Mouse (Mus musculus): ENCODE results near the gene F11r.

Gene F11r

DNA sequence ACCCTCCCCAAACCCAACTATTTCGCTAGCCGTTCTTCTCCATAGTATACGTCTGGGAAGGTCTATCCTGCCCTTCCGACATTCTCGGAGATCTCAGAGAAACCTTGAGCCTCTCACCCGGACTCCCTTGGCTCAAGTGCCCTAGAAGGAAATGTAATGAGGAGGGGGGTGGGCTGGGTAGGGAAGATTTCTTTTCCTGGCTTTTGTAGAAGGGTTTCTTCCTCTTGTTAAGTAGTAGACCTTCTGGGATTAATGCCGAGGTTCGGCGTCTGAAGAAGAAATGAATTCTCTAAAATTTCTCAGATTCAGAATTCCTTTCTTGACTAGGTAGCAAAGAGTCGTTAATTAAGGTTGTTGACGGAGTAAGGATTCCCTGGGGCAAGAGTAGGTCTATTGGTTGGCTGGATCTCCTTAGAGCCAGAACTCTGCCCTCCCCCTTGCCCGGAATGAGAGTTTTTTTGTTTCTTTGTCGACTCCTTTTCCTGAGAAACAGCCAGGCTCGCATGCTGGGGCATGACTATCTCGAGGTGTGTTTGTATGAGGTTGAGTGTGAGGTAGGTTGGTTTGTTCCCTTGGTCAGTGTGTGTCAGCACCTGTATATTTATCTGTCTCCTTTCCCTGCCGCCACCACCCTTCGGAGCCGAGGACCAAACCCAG lies 807 bp downstream of the F11r start:
- no peak for DNase-seq (ENCODE audit: low spot score)

DNA sequence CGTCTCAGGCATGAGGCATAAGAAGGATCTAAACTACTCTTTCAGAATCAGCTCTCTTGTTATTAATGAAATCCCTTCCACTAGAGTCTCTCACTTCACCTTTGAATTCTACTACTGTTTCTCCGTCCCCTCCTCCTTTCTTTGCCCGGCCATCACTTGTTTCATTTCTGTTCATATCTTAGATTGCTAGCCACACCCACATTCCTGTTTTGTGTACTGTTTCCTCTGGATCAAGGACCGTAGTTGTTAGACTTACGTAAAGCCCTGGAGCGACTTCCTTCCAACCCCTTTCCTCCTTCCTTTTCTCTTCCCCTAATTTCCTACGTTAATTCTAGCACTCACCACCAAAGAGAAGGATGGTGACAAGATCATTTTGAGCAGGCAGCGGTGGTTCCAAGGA lies 1.7 kb downstream of the F11r start:
- DNase-seq (ENCODE audit: low spot score): no peak

DNA sequence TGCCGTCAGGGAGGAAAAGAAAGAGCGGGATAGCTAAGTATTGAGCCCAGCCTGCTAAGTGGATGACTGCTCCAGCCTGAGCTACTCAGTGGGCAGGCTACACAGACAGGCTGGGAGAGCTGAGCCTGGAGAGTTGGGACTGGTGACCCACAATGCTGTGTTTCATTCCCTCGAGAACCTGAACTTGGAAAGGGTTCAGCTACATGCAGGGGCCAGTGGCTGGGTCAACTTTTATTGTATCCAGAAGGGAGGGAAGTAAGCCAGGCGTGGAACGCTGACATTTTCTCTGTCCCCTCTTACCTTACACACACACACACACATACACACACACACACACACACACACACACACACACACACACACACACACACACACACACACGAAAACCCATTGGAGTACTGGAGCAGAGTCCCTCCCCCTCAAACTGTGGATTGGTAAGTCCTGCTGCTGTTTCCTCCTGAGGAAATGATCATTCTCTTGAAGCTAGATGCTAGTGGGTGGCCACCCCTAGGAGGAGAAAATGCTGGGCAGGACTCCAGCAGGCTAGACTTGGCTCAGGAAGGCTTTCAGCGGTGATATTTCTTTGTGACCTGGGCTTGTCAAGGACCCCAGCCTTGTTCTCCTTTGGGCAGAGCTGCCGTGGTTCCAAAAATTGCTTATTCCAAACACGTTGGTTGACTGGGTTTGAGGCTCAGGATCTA lies 2.8 kb downstream of the F11r start:
- DNase-seq (ENCODE audit: low spot score): peak; percentile 54

DNA sequence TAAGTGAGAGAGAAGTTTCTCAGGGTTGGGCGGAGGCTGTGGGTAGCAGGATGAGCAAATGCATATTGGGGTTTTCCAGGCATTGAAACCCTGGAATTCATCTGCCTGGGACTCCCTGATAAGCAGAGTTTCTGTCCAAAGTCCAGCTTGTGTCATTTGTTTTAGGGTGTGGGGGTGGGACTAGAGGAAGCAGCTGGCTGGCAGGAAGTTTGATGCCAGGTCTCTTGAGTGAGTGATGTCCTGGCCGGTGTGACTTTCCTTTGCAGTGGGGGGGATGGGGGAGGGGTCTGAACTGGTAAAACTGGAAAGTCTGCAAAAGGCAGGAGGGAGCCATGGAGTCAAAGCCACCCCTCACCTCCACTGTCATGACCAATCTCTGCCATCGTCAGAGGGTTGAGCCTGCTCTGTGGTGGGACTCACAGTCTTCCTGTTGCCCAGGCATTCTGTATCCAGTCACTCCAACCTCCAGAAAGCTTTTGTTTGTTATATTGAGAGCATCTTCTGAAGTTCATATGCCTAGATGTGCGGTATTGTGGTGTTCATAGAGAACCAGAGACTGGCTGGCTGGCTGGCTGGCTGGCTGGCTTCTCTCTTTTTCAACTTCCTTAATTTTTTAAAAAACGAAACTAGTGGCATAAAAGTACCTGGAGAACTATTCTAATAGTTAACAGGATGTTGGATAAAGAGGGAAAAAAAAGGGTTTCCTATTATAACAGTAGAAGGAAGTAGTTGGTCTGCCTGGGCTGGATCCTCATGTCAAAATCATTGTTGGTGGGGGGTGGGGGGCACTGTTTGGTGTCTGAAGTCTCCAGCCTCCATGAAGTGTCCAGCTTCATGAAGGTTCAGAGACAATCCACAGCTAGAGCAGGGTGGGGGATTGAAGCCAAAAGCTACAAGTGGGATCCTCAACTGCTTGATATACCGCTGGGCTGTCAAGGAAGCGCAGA lies 4.4 kb downstream of the F11r start:
- DNase-seq (ENCODE audit: low spot score): no peak

DNA sequence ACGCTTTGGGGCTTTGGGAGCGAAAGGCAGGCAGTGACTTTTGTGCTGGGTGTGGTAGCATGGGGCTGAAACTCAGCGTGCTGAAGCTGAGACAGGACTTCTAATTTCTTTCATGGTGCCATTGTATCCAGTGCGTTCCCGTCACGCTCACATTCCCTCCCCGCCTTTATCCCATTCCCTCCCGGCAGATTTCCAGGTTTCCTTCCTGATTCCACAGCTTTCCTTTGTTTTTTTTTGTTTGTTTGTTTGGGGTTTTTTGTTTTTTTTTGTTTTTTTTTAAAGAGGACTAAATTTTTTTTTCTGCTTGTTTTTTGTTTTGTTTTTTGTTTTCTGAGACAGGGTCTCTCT lies 5.1 kb downstream of the F11r start:
- DNase-seq (ENCODE audit: low spot score): no peak

DNA sequence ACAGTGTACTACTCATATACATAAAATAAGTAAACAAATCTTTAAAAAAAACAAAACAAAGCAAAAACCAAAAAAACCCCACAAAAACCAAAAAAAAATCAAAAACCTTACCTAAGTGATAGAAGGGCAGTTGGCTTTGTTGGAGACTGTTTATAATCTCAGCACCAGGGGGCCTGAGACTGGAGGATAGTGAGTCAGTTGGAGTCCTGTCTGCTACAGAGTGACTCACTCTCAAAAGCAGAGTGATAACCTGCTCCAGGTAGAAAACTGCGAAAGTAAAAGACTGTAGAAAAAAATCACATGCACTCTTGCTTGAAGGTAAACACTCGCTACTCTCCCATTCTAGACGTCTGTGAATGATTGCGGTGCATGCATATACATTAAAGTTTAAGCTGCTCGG lies 7.7 kb downstream of the F11r start:
- no peak for DNase-seq (ENCODE audit: low spot score)

DNA sequence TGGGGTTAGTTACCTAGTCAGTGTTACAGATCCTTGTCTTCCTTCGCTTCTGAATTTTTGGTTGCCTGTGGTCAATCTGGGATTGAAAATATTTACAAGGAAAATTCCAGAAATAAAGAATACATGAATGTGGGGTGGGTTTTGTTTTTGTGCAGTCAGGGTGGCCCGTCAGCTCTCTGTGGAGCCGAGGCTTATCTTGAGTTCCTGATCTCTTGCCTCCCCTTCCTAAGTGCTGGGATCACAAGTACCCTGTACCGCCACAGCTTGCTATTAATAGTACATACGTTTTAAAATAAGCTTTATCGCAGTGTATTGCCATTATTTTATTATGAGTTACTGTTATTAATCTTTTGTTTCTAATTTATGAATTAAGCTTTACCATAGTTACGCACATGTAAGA lies 9.5 kb downstream of the F11r start:
- DNase-seq (ENCODE audit: low spot score): no peak

DNA sequence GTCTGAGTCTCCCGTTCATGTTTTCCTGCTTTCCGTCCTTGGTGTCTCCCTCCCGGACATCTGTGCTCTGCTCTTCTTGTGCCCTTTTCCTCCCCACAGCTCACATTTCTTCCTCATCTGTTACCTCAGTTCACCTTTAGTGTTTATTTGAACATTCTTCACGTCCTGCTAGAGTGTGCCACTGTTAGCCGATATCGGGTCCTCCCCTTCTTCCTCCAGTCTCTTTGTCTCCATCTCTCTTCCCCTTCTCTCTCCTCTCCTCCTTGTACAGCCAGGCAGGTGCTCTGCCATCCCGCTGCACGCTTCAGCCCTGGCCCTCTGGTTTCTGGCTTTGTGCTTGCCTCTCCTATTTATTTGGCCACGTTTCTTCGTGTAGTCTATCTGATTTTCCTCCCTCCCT lies 10.4 kb downstream of the F11r start:
- no peak for DNase-seq (ENCODE audit: low spot score)

DNA sequence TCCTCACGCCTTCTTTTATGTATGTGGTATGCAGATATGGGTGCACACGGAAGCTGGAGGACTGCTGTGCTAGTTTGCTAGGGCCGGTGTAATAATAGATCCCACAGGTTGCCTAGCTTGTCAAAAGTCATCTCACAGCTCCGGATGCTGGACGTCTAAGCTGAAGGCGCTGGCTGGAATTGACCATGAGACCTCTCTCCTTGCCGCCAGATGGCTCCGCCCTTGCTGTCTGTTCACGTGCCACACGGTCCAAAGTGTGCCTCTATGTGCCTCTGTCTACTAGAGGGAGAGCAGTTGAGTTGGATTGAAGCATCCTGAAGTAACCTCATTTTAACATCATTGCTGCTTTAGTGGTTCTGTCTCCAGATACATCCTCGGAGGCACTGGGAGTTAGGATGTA lies 12.7 kb downstream of the F11r start:
- DNase-seq (ENCODE audit: low spot score): no peak

DNA sequence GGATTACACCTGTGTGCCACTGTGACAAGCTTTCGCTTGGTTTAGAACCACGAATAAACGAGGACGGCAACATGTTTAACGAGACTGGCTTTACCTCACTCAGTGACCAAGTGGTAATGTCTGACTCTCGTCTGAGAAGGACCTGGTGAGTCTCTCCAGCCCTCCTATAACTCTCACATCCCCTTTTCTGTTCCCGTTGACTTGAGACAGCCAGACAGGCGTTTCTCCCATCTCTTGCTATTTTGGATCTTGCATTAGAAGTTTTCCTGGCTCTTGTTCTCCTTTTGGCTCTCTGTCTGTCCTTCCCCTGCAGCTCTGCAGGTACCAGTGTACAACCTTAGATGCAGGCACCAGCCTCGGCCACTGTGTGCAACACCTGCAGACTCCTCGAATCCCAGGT lies 13.7 kb downstream of the F11r start:
- no peak for DNase-seq (ENCODE audit: low spot score)

DNA sequence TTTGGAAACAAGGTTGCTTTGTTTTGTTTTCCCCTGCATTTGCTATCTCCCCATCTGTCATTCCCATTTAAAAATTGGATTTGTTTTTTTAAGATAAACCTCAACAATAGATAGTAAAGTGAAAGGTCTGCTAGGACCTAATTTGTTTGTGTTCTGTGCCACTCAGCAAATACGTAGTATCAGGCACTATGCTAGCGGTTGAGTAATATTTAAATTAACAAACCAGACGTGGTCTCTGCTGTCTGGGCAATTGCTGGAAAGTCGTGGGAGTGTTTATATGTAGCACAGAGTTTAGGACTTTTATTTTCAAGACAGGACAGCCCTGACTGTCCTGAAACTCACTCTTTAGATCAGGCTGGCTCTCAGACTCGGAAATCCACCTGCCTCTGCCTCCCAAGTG lies 15.2 kb downstream of the F11r start:
- no peak for DNase-seq (ENCODE audit: low spot score)

DNA sequence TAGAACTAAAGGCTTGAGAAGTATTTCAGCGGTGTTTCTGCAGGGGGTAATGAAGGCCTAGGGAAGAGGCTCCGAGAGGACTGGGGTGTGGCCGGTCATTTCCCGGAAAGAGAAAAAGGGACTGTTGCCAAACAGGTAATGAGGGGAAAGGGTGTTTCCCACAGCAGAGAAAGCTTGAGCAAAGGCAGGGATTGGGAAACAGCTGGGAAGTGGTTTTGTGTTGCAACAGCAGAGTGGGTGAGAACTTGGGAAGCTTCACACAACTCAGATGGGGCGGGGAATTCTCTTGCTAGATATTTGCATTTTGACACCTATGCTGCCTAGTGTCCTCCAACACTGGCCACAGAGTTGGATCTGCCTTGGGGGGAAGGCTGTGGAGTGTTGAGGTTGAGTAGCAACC lies 15.6 kb downstream of the F11r start:
- DNase-seq (ENCODE audit: low spot score): no peak

DNA sequence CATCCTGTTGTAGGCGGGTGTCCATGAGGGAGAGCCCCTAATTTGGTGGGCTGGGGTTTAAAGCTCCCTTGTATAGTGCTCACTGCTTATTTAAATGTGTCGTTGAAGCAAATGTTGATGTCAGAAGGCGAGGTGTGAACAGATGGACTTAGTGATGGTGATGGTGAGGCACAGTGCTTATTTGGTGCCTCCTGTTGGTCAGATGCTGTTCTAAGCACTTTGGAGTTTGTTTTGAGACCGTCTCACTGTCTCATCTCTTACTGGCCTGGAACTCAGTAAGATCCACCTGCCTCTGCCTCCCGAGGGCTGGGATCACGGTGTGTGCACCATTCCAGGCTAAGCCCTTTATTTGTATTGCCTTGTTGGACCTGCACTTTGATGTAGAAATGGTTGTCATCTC lies 17.6 kb downstream of the F11r start:
- DNase-seq (ENCODE audit: low spot score): no peak

DNA sequence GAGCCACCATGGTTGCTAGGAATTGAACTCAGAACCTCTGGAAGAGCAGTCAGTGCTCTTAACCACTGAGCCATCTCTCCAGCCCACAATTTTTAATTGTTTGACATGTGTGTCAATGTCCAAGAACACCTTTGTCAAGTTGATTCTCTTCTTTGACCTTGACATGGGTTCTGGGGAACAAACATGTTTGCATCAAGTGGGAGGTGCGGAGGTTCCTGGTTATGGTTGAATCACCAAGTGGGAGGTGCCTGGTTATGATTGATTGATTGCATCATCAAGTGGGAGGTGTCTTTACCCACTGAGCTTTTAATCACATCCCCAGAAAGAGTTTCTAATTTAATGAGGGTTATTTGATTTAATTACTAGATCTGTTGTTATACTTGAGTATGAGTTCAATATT lies 20.2 kb downstream of the F11r start:
- no peak for DNase-seq (ENCODE audit: low spot score)

DNA sequence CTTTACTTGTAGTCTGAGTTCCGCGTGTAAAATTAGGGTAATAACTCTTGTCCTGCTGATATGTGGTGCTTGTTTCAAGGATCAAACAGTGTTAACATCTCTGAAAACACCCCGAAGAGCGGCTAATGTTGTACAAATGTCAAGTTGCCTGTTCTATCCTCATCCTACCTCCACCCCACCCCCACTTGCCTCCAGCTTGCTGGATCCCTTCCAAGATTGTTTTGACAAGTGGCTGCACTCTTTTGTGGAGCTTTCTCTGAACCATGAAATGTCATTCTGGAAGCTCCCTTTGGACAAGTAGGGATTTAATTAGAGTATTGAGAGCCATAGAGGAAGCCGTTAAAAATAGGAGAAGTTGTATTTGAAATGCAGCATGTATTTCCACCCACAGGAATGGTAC lies 22.5 kb downstream of the F11r start:
- no peak for DNase-seq (ENCODE audit: low spot score)

DNA sequence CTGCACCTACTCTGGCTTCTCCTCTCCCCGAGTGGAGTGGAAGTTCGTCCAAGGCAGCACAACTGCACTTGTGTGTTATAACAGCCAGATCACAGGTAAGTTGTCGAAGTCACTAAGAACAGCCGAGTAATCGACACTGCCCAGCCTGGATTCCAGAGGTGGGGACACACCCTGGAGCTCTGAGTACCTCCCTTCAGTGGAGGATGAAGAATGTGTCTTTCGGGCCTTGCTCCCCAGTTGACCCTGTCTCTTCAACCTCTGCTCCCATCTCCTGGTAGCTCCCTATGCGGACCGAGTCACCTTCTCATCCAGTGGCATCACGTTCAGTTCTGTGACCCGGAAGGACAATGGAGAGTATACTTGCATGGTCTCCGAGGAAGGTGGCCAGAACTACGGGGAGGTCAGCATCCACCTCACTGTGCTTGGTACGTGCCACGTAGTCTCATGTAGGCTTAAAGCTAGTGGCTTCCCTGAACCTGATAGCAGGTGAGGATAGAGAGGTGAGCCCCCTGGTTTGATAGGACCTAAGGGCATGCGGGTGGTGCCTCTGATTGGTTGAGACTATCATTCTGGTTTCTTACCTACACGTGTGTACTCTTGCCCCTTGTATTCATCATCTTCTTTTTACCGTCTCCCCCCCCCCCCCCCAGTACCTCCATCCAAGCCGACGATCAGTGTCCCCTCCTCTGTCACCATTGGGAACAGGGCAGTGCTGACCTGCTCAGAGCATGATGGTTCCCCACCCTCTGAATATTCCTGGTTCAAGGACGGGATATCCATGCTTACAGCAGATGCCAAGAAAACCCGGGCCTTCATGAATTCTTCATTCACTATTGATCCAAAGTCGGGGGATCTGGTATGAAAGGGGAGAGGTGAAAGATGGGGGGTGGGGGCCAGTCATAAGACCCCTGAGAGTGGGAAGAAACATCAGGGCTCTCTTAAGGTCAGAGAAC lies 23.5 kb downstream of the F11r start:
- DNase-seq (ENCODE audit: low spot score): no peak

DNA sequence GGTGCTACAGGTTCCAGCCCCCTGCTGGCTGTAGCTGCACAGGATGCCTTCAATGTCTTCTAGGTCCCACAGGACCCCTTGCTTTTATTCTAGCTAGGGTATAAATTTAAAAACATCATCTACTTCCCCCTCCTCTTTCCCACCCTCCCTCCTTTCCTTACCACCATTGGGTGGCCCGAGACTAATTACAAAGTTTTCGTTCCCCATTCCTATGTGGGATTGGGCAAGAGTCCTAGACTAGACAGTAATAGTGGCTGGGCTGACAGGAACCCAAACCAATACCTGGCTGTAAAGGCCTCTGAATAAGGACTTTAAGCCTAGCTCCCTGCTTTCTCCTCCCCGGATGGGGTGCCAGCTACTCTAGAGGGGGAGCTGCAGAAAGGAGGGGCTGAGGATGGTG lies 25.8 kb downstream of the F11r start:
- DNase-seq (ENCODE audit: low spot score): no peak

DNA sequence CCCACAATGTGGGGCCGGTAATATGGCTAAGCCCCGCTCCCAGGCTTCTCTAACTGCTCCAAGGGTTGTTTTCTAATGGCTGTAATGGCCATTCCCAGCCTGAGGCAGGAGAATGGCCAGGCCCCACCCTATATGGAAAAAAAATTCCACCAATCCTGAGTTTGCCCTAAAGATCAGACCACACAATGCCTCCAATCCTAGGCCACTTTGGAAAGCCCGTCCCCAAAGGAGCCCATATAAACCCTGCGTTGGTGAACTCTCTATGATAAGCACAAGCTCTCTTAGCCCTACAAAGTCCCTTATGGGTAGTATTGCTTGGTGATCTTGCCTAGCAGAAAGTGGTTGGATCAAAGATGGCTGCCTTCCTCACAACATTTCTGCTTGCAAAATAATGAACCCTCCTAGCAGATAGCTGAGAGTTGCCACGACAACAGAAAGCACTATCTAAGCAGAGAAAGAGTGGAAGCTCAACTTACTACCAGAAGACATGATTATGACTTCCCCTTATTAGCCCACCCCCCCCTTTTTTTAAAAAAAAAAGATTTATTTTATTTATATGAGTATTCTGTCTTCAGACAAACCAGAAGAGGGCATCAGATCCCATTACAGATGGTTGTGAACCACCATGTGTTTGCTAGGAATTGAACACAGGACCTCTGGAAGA lies 28.5 kb downstream of the F11r start:
- DNase-seq (ENCODE audit: low spot score): no peak

DNA sequence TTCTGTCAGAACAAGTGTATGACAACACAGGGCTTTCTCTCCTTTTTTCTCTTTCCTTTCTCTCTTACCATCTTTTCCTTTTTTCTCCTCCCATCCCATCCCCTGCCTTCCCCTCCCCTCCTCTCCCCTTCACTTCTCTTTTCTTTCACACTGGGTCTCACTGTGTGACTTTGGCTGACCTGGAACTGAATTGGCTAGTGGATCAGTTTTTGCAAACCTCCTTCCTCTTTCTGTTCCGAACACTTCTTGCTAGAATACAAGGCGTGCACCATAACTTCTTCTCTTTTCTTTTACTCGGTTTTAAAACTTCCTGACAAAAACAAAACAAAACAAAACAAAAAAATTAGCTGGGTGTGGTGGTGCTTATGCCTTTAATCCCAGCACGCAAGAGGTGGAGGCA lies 29.2 kb downstream of the F11r start:
- DNase-seq (ENCODE audit: low spot score): no peak

DNA sequence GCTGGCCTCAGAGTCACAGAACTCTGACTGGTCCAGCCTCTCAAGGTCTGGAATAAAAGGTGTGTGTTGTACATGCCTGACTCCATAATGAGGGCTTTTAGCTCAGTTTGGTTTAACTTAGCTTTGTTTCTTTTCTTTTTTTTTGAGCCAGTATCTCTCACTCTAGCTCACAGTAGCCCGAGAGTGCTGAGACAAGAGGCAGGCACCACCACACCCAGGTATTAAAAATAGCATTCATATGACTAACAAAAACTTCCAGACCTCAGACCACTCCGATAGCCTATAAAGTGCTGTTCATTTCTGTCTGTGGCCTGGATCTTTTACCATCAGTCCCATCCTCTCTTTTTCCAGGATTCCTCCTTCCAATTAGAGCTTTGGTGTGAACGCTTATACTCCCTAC lies 32.3 kb downstream of the F11r start:
- DNase-seq (ENCODE audit: low spot score): no peak

DNA sequence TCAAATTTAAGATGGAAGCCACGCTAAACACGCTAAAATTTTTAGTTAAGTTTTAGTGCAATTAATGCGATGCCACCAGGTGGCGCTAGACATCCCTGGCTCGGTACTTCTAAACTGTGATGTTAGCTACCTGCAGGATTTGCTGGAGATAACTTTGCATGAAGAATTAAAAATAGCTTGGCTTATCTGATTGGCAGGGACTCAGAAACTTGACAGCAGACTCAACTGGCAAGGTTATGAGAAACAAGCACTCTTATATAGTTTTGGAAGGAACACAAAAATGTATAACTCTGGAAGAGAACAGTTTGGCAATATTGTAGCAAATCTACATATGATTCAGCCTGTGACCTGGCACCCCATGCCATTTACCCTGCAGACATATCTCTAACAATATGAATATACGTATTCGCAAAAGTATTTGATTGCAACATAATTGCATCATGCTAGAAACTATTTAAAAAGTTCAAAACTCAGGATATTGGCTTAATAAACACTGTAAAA lies 33.1 kb downstream of the F11r start:
- DNase-seq (ENCODE audit: low spot score): no peak

All from ovary, postnatal 10 days (tissue).